Mouse (Mus musculus) ES-Bruce4 (cell line): ENCODE results near the gene Lrp8.

Experiments used
- CTCF ChIP-seq: IDR thresholded peaks from one replicate; pipeline ENCODE4 v1.8.1; 2011; ENCODE audit warnings: low read depth, low read length
- EP300 ChIP-seq: IDR thresholded peaks from 2 replicates; pipeline ENCODE4 v1.6.1; 2011; ENCODE audit warnings: low read depth, low read length; ENCODE audit not compliant: insufficient read depth
- POLR2A ChIP-seq: IDR thresholded peaks from one replicate; pipeline ENCODE4 v1.8.1; 2011; ENCODE audit warnings: low read length; ENCODE audit not compliant: insufficient read depth

DNA sequence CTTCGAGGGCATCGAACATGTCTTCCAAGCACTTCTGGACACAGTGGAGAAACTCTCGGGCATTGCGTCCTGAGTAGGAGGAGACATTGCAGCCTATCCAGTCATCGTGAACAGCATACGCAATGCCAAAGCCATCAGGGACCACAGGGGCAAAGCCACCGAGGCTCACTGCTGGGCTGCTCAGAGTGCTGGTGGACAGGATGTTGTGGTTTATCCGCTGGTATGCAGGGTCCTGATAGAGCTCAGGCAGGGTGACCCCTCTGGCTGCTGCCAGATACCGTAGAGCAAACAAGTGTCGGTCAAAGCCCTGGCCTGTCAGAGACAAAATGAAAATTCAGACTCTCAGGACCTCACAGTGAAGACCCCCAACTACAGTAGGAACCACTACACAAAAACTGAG lies 102.2 kb downstream of the Lrp8 start:
- TF ChIP-seq CTCF = no peak
- TF ChIP-seq EP300 = no peak
- TF ChIP-seq POLR2A = no peak
